Mouse (Mus musculus): ENCODE data around the gene Arhgap22.

Arhgap22 gene

DNA sequence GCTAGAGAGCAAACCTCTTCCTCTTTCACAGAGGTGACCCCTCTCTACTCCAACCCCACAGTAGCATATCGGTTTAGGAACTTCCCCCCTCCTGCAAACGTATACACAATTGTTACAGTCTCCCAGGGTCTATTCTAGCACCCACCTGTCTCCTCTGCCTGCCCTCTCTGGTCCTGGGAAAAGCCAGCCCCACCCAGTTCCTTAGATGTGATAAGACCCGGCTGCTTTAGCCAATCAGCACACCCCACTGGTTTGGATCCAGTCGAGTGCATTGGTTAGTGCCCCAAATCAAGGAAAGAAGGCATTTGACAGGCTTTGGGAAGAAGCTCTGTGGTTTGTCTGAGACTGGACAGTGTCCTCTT, 922 bp downstream of the Arhgap22 start:
- DNase-seq (ENCODE audit: low spot score), result no peak

DNA sequence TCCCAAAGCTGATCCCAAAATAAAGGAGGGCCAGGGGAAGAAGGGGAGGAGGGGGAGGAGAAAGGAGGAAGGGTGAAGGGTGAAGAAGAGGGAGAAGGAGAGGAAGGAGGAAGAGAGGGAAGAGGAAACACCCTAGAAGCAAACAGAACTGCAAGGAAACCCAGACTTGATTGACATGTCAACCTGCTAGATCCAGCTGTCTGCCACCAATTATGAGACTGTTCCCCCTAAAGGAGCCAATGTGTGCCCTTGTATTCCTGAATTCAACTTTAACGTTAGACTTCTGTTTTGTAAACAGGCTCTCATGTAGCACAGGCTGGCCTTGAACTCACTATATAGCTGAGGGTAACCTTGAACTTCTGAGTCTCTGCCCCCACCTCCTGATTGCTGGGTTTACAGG, 1.3 kb downstream of the Arhgap22 start:
- no peak for DNase-seq (ENCODE audit: low spot score)

GRCm38 (mm10) chr14:33216343-33217208, 2.8 kb downstream of the Arhgap22 start:
- DNase-seq (ENCODE audit: low spot score), result no peak

DNA sequence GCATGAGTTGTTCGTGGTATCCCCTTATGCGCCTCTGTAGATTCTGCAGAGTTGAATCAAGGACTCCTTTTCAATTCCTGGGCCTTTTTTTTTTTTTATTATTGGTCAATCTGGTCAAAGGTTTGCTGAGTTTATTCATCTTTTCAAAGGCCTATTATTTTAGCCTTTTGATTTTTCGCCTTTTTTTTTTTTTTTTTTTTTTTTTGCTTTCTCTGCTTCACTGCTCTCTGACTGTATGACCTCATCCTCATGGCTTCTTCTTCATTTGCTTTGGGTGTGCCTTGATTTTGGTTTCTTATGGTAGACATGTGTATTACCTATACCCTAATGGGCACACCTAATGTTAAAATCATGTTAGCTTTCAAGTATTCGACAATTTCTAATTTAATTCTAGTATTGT, 11.4 kb downstream of the Arhgap22 start:
- DNase-seq (ENCODE audit: low spot score), result no peak

- DNase-seq (ENCODE audit: low spot score), result no peak
These were observed 16.8 kb downstream of the Arhgap22 start for GRCm38 (mm10) chr14:33230672-33231071.

DNA sequence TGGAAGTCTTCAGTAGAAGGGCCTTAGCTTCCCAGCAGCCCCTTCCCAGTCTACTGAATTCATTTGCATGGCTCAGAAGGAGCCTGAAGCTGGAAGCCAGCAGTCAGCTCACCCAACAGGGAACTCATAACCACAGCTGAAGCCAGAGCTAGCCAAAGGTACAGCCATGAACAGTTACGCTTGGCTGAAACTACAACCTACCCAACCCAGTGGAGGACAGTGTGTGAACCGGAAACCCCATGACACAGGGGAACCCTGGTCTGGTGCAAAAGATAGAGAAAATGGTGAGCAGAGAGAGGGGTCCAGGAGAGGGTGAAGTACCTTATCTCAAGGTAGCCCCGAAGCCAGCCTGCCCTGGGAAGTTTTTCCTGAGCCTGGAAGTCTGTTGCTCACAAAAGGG, 17.5 kb downstream of the Arhgap22 start:
- no peak for DNase-seq (ENCODE audit: low spot score)

DNA sequence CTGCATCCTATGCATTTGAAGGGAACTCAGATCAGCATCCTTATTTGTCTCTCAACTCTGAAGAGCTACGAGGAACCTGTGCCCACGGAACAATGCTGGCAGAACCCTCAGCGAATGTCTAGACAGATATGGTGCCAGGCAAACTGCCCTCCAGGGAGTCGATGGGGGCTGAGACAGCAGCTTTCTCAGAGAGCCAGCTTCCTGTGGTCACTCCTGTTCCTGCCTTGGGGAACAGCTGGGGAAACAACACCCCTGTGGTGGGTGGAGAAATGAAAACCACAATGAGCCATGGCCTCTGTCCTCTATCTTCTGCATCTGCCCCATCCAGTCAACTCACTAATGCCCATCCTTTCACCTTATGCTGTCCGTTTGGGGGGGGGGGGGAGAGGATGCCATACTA, 18.2 kb downstream of the Arhgap22 start:
- DNase-seq (ENCODE audit: low spot score), result no peak

GRCm38 (mm10) chr14:33235661-33236060, 21.8 kb downstream of the Arhgap22 start:
- no peak for DNase-seq (ENCODE audit: low spot score)

GRCm38 (mm10) chr14:33240400-33240799, 26.6 kb downstream of the Arhgap22 start:
- DNase-seq (ENCODE audit: low spot score), result no peak

DNA sequence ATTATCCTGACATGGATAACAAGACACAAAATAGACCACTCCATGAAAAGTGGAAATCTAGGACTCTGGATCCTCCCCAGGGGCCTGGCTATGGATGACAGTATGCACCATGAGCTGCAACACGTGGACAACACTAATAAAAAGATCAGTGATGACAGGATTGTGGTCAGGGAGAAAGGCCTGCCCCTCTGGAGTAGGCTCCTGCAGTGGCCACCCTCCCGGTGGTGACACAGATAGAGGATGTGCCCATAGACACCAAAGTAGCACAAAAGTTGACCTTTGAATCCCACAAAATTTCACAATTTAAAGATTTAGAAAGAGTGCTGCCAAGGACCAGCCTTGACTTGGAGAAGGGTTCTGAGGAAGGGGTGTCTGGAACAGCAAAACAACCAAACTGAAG, 29.4 kb downstream of the Arhgap22 start:
- DNase-seq (ENCODE audit: low spot score), result no peak

GRCm38 (mm10) chr14:33244519-33244918, 30.7 kb downstream of the Arhgap22 start:
- no peak for DNase-seq (ENCODE audit: low spot score)

DNA sequence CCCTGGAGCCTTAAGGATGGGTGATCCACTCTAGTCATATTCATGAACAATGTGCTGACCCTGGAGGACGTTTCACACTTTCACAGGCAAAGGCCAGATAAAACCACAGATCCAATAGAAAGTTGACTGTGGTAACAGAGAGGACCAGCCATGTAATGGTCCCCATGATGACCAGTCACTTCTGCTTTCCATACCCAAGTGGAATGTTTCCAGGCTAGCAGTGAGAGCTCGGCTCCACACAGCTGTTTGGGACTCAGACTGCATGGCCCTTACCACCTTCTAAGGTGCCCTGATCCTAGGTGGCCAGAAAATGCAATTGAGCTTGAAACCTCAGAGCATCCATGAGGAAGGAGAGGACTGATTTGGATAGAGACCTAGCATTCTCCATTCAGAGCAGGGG, 31.1 kb downstream of the Arhgap22 start:
- DNase-seq (ENCODE audit: low spot score), result no peak

DNA sequence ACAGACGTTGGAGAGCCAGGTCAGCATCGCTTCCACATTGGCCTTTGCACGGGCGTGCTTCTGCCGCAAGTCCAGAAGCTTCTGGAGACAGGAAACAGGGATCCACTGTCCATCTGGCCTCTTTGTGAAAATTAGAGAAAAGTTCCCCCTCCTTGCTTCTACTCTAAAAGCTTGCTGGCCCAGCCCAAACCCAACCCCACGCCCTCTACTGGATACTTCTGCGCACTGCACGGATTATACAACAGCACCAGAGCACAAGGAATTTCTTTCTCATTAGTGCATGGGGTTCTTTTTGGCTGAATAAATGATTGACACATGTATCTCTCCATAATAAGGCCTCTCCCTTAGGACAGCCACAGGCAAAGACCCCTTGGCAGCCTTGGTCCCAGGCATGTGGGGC, 32.6 kb downstream of the Arhgap22 start:
- DNase-seq (ENCODE audit: low spot score), result no peak

DNA sequence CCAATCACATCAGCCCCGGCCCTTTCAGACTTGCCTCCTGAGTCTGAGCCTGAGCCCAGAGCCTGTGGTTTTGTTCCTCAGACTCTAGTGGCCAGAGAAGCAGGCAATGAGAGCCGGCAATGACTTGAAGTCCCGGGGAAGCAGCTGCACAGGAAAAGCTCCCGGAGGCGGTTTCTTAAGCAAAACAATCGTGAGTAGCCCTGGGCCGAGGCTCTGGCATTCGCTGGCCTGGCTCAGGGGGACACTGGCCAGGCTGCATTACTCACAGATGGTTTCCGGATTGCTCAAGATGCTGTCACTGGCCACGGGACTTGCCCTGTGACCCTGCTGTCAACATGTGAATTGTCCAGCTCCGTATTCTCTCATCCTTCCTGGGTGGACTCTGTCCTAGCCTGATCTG, 33.8 kb downstream of the Arhgap22 start:
- DNase-seq (ENCODE audit: low spot score), result peak; percentile 30

DNA sequence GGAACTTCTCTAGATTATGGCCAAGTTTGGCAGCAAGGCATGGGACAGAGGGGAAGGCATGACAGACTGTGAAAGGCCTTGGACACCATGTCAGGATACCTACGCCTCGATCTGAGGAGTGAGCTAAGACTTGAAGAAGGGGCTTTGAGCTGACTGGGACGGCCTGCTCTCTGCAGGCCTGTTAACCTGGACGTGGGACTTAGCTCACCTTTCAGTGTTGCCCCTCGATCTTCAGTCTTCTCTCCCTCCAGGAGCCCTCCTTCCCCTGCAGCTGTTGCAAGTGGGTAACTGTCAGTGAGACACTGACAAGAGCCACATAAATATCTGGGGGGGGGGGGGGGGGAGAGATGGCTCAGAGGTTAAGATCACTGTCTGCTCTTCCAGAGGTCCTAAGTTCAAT, 34.9 kb downstream of the Arhgap22 start:
- DNase-seq (ENCODE audit: low spot score), result no peak

DNA sequence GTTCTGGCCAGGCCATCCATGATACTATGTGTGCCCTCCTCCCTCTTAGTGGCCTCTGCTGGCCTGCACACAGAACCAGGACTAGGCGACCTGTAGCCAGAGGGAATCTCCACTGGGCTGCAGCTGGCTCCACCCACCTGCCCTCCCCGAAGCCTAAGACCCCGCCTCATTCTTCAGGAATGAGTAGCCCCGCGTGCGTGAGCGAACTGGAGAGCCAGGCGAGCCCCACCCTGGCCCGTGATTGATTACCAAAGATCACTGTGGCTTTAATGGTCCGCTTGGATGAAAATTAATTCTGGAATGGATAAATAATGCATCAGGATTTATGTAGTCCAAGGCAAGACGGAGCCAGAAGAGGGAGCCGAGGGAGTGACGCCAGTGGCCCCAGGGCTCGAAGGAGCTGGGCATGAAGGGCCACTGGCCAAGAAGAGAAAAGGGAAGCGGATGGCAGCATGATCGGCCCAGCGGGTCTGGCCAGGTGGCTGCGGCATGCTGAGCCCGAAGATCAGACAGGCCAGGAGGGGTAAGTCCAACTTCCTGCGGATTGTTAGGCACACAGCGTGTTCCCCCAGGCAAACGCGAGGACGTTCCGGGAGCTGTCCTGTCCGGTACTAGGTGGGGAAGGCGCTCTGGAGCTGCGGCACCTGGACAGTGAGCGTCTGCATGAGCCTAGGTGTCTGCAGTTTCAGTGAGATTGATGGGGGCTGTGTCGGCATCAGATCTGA, 36.6 kb downstream of the Arhgap22 start:
- DNase-seq (ENCODE audit: low spot score), result no peak

- no peak for DNase-seq (ENCODE audit: low spot score)
These were observed 37.3 kb downstream of the Arhgap22 start for GRCm38 (mm10) chr14:33250956-33251745.

DNA sequence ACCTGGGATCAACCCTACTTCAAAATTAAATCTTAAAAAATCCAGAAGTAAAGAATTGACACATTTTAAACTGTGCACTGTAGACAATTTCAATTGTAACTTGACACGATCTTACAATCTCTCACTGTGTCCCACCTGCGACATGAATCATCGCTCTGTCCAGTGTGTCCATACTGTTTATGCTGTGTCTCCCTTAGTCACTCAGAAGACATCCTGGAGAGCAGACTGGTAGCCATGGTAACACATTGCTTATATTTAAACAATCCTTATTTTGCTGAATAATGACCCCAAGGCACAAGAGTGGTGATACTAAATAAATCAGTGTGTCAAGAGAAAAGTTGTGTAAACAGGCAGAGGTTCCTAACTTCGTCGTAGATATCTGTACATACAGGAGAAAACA, 44.4 kb downstream of the Arhgap22 start:
- DNase-seq (ENCODE audit: low spot score), result no peak

DNA sequence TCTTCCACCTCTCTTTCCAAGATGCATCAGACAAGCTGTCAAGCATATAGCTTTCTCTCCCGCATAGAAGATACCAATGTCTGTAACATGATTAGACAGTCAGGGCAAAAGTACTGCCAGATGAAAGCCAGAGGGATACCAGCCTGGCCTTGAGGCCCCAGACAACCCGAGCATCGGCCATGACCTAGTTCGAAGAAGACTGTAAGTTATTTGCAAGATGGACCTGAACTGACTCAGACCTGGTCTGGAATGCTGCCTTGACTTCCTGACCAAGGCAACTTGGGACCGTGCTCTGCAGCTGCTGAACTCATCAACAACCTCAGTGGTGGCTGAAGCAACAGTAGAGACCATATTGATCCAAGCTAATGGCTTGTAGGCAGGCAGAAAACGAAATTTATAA, 46.3 kb downstream of the Arhgap22 start:
- no peak for DNase-seq (ENCODE audit: low spot score)

GRCm38 (mm10) chr14:33264795-33265194, 51.0 kb downstream of the Arhgap22 start:
- DNase-seq (ENCODE audit: low spot score), result no peak

GRCm38 (mm10) chr14:33276240-33276639, 62.4 kb downstream of the Arhgap22 start:
- no peak for DNase-seq (ENCODE audit: low spot score)

GRCm38 (mm10) chr14:33278374-33278773, 64.5 kb downstream of the Arhgap22 start:
- no peak for DNase-seq (ENCODE audit: low spot score)

DNA sequence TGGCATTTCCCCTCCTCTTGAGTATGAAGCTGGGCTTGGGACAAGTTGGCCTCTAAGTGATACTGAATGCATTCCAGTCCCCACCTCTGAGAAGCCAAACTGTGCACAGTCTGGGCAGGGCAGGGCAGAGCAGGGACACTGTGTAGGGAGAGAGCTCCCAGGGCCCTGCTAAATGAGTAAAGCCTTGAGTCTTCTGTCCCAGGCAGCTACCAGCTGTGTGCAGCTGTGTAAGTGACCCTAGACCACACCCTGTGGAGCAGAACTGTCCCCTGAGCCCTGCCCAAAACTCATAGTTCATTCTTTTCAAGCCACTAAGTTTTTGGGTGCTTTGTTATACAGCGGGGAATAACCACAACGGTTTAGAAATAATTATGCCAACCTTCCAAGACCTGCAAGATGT, 67.1 kb downstream of the Arhgap22 start:
- no peak for DNase-seq (ENCODE audit: low spot score)

Measured in left cerebral cortex, adult 11 months (tissue).